Mouse (Mus musculus): ENCODE measurements around the gene Izumo3.

DNA sequence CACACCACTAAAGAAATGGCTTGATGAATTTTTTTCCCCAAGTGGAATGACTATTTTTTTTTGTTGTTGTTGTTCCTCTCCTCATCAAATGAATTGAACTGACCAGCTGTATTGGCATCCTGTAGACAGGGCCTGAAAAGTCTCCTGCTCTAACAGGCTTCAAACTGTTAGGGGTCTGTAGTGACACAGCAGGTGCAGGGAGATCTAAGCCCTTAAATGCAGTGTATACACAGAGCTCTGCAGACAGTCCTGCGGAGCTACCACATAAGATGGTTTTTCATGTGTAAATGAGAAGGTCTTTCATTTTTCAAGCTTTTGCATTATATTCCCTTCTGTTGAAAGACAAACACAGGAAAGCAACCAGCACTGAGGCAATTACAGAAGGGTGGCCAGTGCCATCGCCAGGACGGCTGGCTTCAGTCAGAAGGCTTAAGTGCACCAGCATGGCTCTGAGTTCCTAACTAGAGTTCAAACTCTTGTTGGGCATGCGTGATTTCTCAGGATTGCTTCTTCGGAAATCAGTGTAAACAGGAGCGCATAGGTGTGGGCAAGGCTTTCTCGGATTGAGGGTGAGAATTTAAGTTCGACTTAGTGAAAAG, 35.5 kb downstream of the Izumo3 start:
- TF ChIP-seq CTCF (IDR thresholded peaks at IDR 0.05; ENCODE audit: extremely low read depth, insufficient read length, insufficient replicate concordance, low read depth, low read length) (no peak), POLR2A (IDR thresholded peaks at IDR 0.05; ENCODE audit: low read depth, low read length) (no peak)

Measured in small intestine, adult 2 months (tissue).